Comparison of ENCODE assay signal across 13 mouse cellular contexts in genomic region chr15:6574283-6574960, GRCm38 (mm10). TPM values are rescaled to one million over a fixed set of nuclear protein-coding genes. Genes with fewer than 3 reads are reported as not detected.
DNase-seq lines count a peak whose midpoint lies in the region; ATAC-seq and TF ChIP-seq lines count a peak whose summit lies in the region.
"Had no signal": no experiment of that assay in that cellular context is flagged by ENCODE, and none has a peak within 500 bp of the region (broad histone marks: within the 10 kb centered on the region; RNA-seq: fewer than 3 reads in every experiment).

No protein-coding gene starts in this region.

- no peak overlapping the region for H3K4me2 ChIP-seq in heart, embryonic 15.5 days
- no peak overlapping the region for H3K4me2 ChIP-seq in CH12.LX (ENCODE audit: insufficient read depth, low read depth, poor library complexity, severe bottlenecking)
- H3K4me2 ChIP-seq: limb, embryonic 12.5 days had no signal

- 0 out of 2 replicates have a peak overlapping the region, but pooled peaks have one; percentile 0 for H3K9ac ChIP-seq in heart, embryonic 15.5 days
- no peak overlapping the region for H3K9ac ChIP-seq in CH12.LX (ENCODE audit: insufficient read depth, low read depth)
- H3K9ac ChIP-seq: limb, embryonic 12.5 days had no signal

- no peak for DNase-seq in heart, adult 9 months (ENCODE audit: low spot score in 2 of 2)
- peak; percentile 39 for DNase-seq in CH12.LX (ENCODE audit: extremely low read depth)
- no peak for DNase-seq in gastrocnemius, adult 18-20 months (ENCODE audit: low spot score)
- no peak for DNase-seq in layer of hippocampus, adult 18-20 months (ENCODE audit: low spot score in 2 of 2)
- DNase-seq in urinary bladder, postnatal 10 days (ENCODE audit: low spot score): no peak
- DNase-seq: embryo, embryonic 11 days; kidney, postnatal 4 days; right cerebral cortex, postnatal 4 days had no signal

- no peak for TF ChIP-seq CTCF in CH12.LX (conservative IDR thresholded peaks at IDR 0.05 in 1 of 2, IDR thresholded peaks at IDR 0.05 in 1 of 2; ENCODE audit: low read depth in 2 of 2, low read length in 2 of 2)

- peaks cover 7% of the 10 kb centered on the region; the same call in 1 of the 2 replicates for H3K4me1 ChIP-seq in heart, embryonic 15.5 days (replicated peaks)
- H3K4me1 ChIP-seq in CH12.LX (ENCODE audit: control insufficient read depth in 1 of 2, insufficient read depth in 2 of 2): peaks cover 7 to 27% of the 10 kb centered on the region in 2 experiments

- no peak for TF ChIP-seq POLR2A in CH12.LX (IDR thresholded peaks at IDR 0.05; ENCODE audit: low read depth, low read length)

- in situ Hi-C loops in CH12.LX (cut with MboI; ENCODE audit: low pct_ligation_motif_present, low pct_unique_long_range_greater_than_20kb, low sequenced_read_pairs): no loop called here

- no peak for TF ChIP-seq EP300 in CH12.LX (IDR thresholded peaks at IDR 0.05; ENCODE audit: low read length)

- H3K79me2 ChIP-seq in CH12.LX (replicated peaks; ENCODE audit: control insufficient read depth, extremely low read depth, insufficient read depth, poor library complexity, severe bottlenecking): no peaks in the 10 kb centered on the region

- no peak for ATAC-seq in heart, embryonic 15.5 days (replicated peaks; ENCODE audit: insufficient number of reproducible peaks, insufficient read depth, low FRiP score, low read depth)
- peak; percentile 79 to 81; a peak in 3 of 4 replicates for ATAC-seq in hematopoietic stem cell, adult 5-6 weeks (replicated peaks in 1 of 2; ENCODE audit: insufficient read depth in 1 of 2, low FRiP score in 2 of 2, low TSS enrichment in 1 of 2, low read depth in 1 of 2, poor library complexity in 2 of 2, severe bottlenecking in 2 of 2)
- 0 out of 2 replicates have a peak, but pooled peaks have one; percentile 40 for ATAC-seq in neutrophil, adult 5-6 weeks (ENCODE audit: extremely low read depth, insufficient number of reproducible peaks, low FRiP score, poor library complexity, severe bottlenecking)

- H3K27ac ChIP-seq in heart, embryonic 15.5 days: no peak overlapping the region; the same call in 1 of the 2 replicates
- no peak overlapping the region for H3K27ac ChIP-seq in CH12.LX (ENCODE audit: insufficient read depth, low read depth)
- H3K27ac ChIP-seq: hindbrain, embryonic 10.5 days; limb, embryonic 12.5 days had no signal

- H3K9me3 ChIP-seq in heart, embryonic 15.5 days (replicated peaks): no peaks in the 10 kb centered on the region
- H3K9me3 ChIP-seq in CH12.LX (replicated peaks; ENCODE audit: low read length): no peaks in the 10 kb centered on the region
- H3K9me3 ChIP-seq: hindbrain, embryonic 10.5 days; limb, embryonic 12.5 days had no signal

- dilution Hi-C loops in CH12.LX (cut with MboI; ENCODE audit: extremely low pct_ligation_motif_present, extremely low pct_unique_long_range_greater_than_20kb, low sequenced_read_pairs): no loop called here

- WGBS in heart, embryonic 15.5 days: 31% methylated on average over 5 of the region's 5 CpGs

- H3K4me3 ChIP-seq in heart, embryonic 15.5 days: no peak overlapping the region
- no peak overlapping the region for H3K4me3 ChIP-seq in CH12.LX (replicated peaks in 1 of 3; ENCODE audit: low read depth in 2 of 3, low read length in 2 of 3, poor library complexity in 1 of 3)
- H3K4me3 ChIP-seq: hindbrain, embryonic 10.5 days; limb, embryonic 12.5 days had no signal

- no peaks in the 10 kb centered on the region for H3K27me3 ChIP-seq in heart, embryonic 15.5 days
- no peaks in the 10 kb centered on the region for H3K27me3 ChIP-seq in CH12.LX (replicated peaks)
- H3K27me3 ChIP-seq: limb, embryonic 12.5 days had no signal

- no peaks in the 10 kb centered on the region for H3K36me3 ChIP-seq in heart, embryonic 15.5 days
- no peaks in the 10 kb centered on the region for H3K36me3 ChIP-seq in CH12.LX (replicated peaks in 1 of 2; ENCODE audit: control insufficient read depth in 1 of 2, insufficient read depth in 1 of 2, low read length in 1 of 2)
- H3K36me3 ChIP-seq: hindbrain, embryonic 10.5 days; limb, embryonic 12.5 days had no signal

- TF ChIP-seq RAD21 in CH12.LX (IDR thresholded peaks at IDR 0.05; ENCODE audit: low read depth, low read length): no peak

TF ChIP-seq in CH12.LX, 34 proteins besides CTCF, POLR2A, EP300 and RAD21:
- TF ChIP-seq NELFE (IDR thresholded peaks at IDR 0.05; ENCODE audit: low read depth, low read length): no peak
- TF ChIP-seq MAFK (IDR thresholded peaks at IDR 0.05; ENCODE audit: insufficient replicate concordance, low read length): no peak
- TF ChIP-seq JUN (IDR thresholded peaks at IDR 0.05; ENCODE audit: insufficient read depth, low read depth, low read length): no peak
- TF ChIP-seq TBP (conservative IDR thresholded peaks at IDR 0.05; ENCODE audit: low read depth, low read length): no peak
- TF ChIP-seq ETS1 (conservative IDR thresholded peaks at IDR 0.05; ENCODE audit: low read depth, low read length): no peak
- no peak for TF ChIP-seq ZKSCAN1 (IDR thresholded peaks at IDR 0.05; ENCODE audit: borderline replicate concordance, low read depth, low read length)
- TF ChIP-seq MYC (IDR thresholded peaks at IDR 0.05; ENCODE audit: low read depth, low read length): no peak
- TF ChIP-seq ZC3H11A (IDR thresholded peaks at IDR 0.05; ENCODE audit: low read depth, low read length): no peak

RNA-seq across cellular contexts. Expression of gene Fyb, which starts 51.8 kb away (rescaled TPM):
- polyA plus RNA-seq in heart, embryonic 15.5 days (2015; fragmentation: Nextera tagmentation; extraction: Ambion mirVana): 5.3 and 14.1 TPM in 2 replicates
- total RNA-seq in CH12.LX (2012; rRNA removed) (53.1 and 60.1 TPM in 2 replicates), CH12.LX (2014; rRNA removed) (13.4 and 17.6 TPM in 2 replicates)
- 32.2 and 127 TPM in 2 replicates for polyA plus RNA-seq in CH12.LX (2012; ENCODE audit: insufficient read length, low read depth)
- 80.6 and 94.5 TPM in 2 replicates for total RNA-seq in hematopoietic stem cell, adult 5-6 weeks (2017)
- total RNA-seq in neutrophil, adult 5-6 weeks (2017): 337 and 407 TPM in 2 replicates
- 1 to 10 TPM in 1 of 2 experiments, under 1 TPM in 1; 0.48 to 1.3 TPM for total RNA-seq in gastrocnemius, adult 18-20 months (2021)
- 1 to 10 TPM; 4.2 to 6.4 TPM for total RNA-seq in layer of hippocampus, adult 18-20 months (2021)
